In genomic region chr15:99704041-99704681, GRCm38 (mm10) we compare ENCODE assay signal across 9 mouse cellular contexts. TPM values are rescaled to one million over a fixed set of nuclear protein-coding genes. Genes with fewer than 3 reads are reported as not detected.
DNase-seq lines count a peak whose midpoint lies in the region; ATAC-seq and TF ChIP-seq lines count a peak whose summit lies in the region.
"Had no signal": no experiment of that assay in that cellular context is flagged by ENCODE, and none has a peak within 500 bp of the region (broad histone marks: within the 10 kb centered on the region; RNA-seq: fewer than 3 reads in every experiment).

No protein-coding gene starts in this region.

- peaks cover 20% of the 10 kb centered on the region for H3K4me1 ChIP-seq in forebrain, postnatal 0 days (ENCODE audit: insufficient read depth)
- peaks cover 48% of the 10 kb centered on the region for H3K4me1 ChIP-seq in kidney, embryonic 15.5 days
- peaks cover 39% of the 10 kb centered on the region for H3K4me1 ChIP-seq in olfactory bulb, adult 2 months (ENCODE audit: control insufficient read depth, insufficient read depth, low read length)

- H3K9me3 ChIP-seq in forebrain, postnatal 0 days (ENCODE audit: low read length): no peaks in the 10 kb centered on the region
- no peaks in the 10 kb centered on the region for H3K9me3 ChIP-seq in kidney, embryonic 15.5 days (replicated peaks)

- no peaks in the 10 kb centered on the region for H3K27me3 ChIP-seq in forebrain, postnatal 0 days (ENCODE audit: insufficient read depth, low read length)
- no peaks in the 10 kb centered on the region for H3K27me3 ChIP-seq in kidney, embryonic 15.5 days

- peak overlapping the region; percentile 83 for H3K4me2 ChIP-seq in forebrain, postnatal 0 days (ENCODE audit: low read depth)
- H3K4me2 ChIP-seq in kidney, embryonic 15.5 days: peak overlapping the region; percentile 73

- 23% methylated on average over 23 of the region's 23 CpGs for WGBS in forebrain, postnatal 0 days
- 44% methylated on average over 23 of the region's 23 CpGs for WGBS in kidney, embryonic 15.5 days
- WGBS in olfactory bulb, adult 2 months: 6% methylated on average over 23 of the region's 23 CpGs

- ATAC-seq in forebrain, postnatal 0 days: no peak
- no peak for ATAC-seq in kidney, embryonic 15.5 days (replicated peaks; ENCODE audit: low FRiP score)
- no peak for ATAC-seq in cerebellum, adult (ENCODE audit: insufficient number of reproducible peaks, low FRiP score, low TSS enrichment)

- TF ChIP-seq POLR2A in olfactory bulb, adult 2 months (IDR thresholded peaks at IDR 0.05; ENCODE audit: insufficient read depth, low read depth, low read length): peak; percentile 16; the same call in 1 of the 2 replicates

- H3K9ac ChIP-seq in forebrain, postnatal 0 days: peak overlapping the region; percentile 97
- H3K9ac ChIP-seq in kidney, embryonic 15.5 days: peak overlapping the region; percentile 23; the same call in 1 of the 2 replicates

- no peak for DNase-seq in gastrocnemius, adult 2 months
- DNase-seq in gastrocnemius, postnatal 14 days: no peak
- peak; percentile 34 for DNase-seq in Muller cell, postnatal 12 days (ENCODE audit: inconsistent ontology term)
- no peak for DNase-seq in forebrain, postnatal 0 days
- no peak for DNase-seq in thymus, adult 18-20 months

- H3K4me3 ChIP-seq in gastrocnemius, adult 2 months: peak overlapping the region; percentile 13
- peak overlapping the region; percentile 22 for H3K4me3 ChIP-seq in forebrain, postnatal 0 days (ENCODE audit: low read depth, low read length)
- peak overlapping the region; percentile 4; the same call in 1 of the 2 replicates for H3K4me3 ChIP-seq in kidney, embryonic 15.5 days (replicated peaks)
- H3K4me3 ChIP-seq in olfactory bulb, adult 2 months (ENCODE audit: insufficient read depth, low read depth, low read length): peak overlapping the region; percentile 50
- H3K4me3 ChIP-seq: erythroblast, embryonic 14.5 days had no signal

- peaks cover 54% of the 10 kb centered on the region for H3K36me3 ChIP-seq in forebrain, postnatal 0 days (ENCODE audit: insufficient read depth)
- H3K36me3 ChIP-seq in kidney, embryonic 15.5 days: peaks cover 48% of the 10 kb centered on the region

- intact Hi-C loops in gastrocnemius, adult 2 months (cut with DNase I): no loop called here
- intact Hi-C loops in gastrocnemius, postnatal 14 days (cut with DNase I; ENCODE audit: low total_unique reads): no loop called here

- peak overlapping the region; percentile 48 for H3K27ac ChIP-seq in gastrocnemius, adult 2 months
- H3K27ac ChIP-seq in forebrain, postnatal 0 days (ENCODE audit: low read depth, low read length): peak overlapping the region; percentile 98; the same call in 1 of the 2 replicates
- peak overlapping the region; percentile 97 for H3K27ac ChIP-seq in kidney, embryonic 15.5 days
- peak overlapping the region; percentile 100 for H3K27ac ChIP-seq in olfactory bulb, adult 2 months (ENCODE audit: insufficient read depth, low read depth, low read length)

- no peak for TF ChIP-seq CTCF in gastrocnemius, adult 2 months (IDR thresholded peaks at IDR 0.05)
- no peak for TF ChIP-seq CTCF in forebrain, postnatal 0 days (IDR thresholded peaks at IDR 0.05; ENCODE audit: low read depth)
- TF ChIP-seq CTCF in olfactory bulb, adult 2 months (IDR thresholded peaks at IDR 0.05; ENCODE audit: insufficient read depth, low read depth, low read length): no peak

RNA-seq across cellular contexts. Expression of gene Gm17349, which starts 1.1 kb away (rescaled TPM):
- total RNA-seq in gastrocnemius, adult 2 months (2021): 1 to 10 TPM in 1 of 2 experiments, not detected in 1; 1.0 TPM
- total RNA-seq in gastrocnemius, postnatal 14 days (2021): 1 to 10 TPM; 1.7 to 1.9 TPM
- total RNA-seq in forebrain, postnatal 0 days (2014; rRNA removed): not detected in 2 replicates
- not detected in 2 replicates for polyA plus RNA-seq in forebrain, postnatal 0 days (2015; fragmentation: Nextera tagmentation; extraction: Ambion mirVana)
- not detected in 2 replicates for polyA plus RNA-seq in kidney, embryonic 15.5 days (2015; fragmentation: Nextera tagmentation; extraction: Ambion mirVana)
- polyA plus RNA-seq in olfactory bulb, adult 2 months (2012; ENCODE audit: insufficient read depth, insufficient read length, low replicate concordance, missing spikeins): not detected in 2 replicates

RNA-seq across cellular contexts. Expression of gene Smarcd1, which starts 2.2 kb away (rescaled TPM):
- 1 to 10 TPM; 6.9 to 7.2 TPM for total RNA-seq in gastrocnemius, adult 2 months (2021)
- total RNA-seq in gastrocnemius, postnatal 14 days (2021): 10 to 100 TPM in 1 of 2 experiments, 1 to 10 TPM in 1; 9.4 to 11.5 TPM
- 89.7 and 90.1 TPM in 2 replicates for total RNA-seq in forebrain, postnatal 0 days (2014; rRNA removed)
- polyA plus RNA-seq in forebrain, postnatal 0 days (2015; fragmentation: Nextera tagmentation; extraction: Ambion mirVana): 93.6 and 107 TPM in 2 replicates
- 55.3 and 57.4 TPM in 2 replicates for polyA plus RNA-seq in kidney, embryonic 15.5 days (2015; fragmentation: Nextera tagmentation; extraction: Ambion mirVana)
- 510 TPM in 1 of 2 replicates, not detected in the other for polyA plus RNA-seq in olfactory bulb, adult 2 months (2012; ENCODE audit: insufficient read depth, insufficient read length, low replicate concordance, missing spikeins)

RNA-seq across cellular contexts. Expression of gene Gpd1, which starts 13.2 kb away (rescaled TPM):
- total RNA-seq in gastrocnemius, adult 2 months (2021): 100 to 1,000 TPM; 381 to 575 TPM
- 100 to 1,000 TPM; 487 to 557 TPM for total RNA-seq in gastrocnemius, postnatal 14 days (2021)
- 6.0 and 6.1 TPM in 2 replicates for total RNA-seq in forebrain, postnatal 0 days (2014; rRNA removed)
- 3.9 and 4.3 TPM in 2 replicates for polyA plus RNA-seq in forebrain, postnatal 0 days (2015; fragmentation: Nextera tagmentation; extraction: Ambion mirVana)
- polyA plus RNA-seq in kidney, embryonic 15.5 days (2015; fragmentation: Nextera tagmentation; extraction: Ambion mirVana): 23.0 and 28.5 TPM in 2 replicates
- polyA plus RNA-seq in olfactory bulb, adult 2 months (2012; ENCODE audit: insufficient read depth, insufficient read length, low replicate concordance, missing spikeins): not detected in 2 replicates

RNA-seq across cellular contexts. Expression of gene Cox14, which starts 21.3 kb away (rescaled TPM):
- 100 to 1,000 TPM; 145 to 166 TPM for total RNA-seq in gastrocnemius, adult 2 months (2021)
- 100 to 1,000 TPM; 182 TPM for total RNA-seq in gastrocnemius, postnatal 14 days (2021)
- 69.0 and 86.2 TPM in 2 replicates for total RNA-seq in forebrain, postnatal 0 days (2014; rRNA removed)
- 177 and 209 TPM in 2 replicates for polyA plus RNA-seq in forebrain, postnatal 0 days (2015; fragmentation: Nextera tagmentation; extraction: Ambion mirVana)
- 184 and 185 TPM in 2 replicates for polyA plus RNA-seq in kidney, embryonic 15.5 days (2015; fragmentation: Nextera tagmentation; extraction: Ambion mirVana)
- polyA plus RNA-seq in olfactory bulb, adult 2 months (2012; ENCODE audit: insufficient read depth, insufficient read length, low replicate concordance, missing spikeins): not detected in 2 replicates

RNA-seq across cellular contexts. Expression of gene Asic1, which starts 34.0 kb away (rescaled TPM):
- total RNA-seq in gastrocnemius, adult 2 months (2021): under 1 TPM in 1 of 2 experiments, not detected in 1; 0.31 TPM
- 1 to 10 TPM in 1 of 2 experiments, under 1 TPM in 1; 0.69 to 1.0 TPM for total RNA-seq in gastrocnemius, postnatal 14 days (2021)
- 81.9 and 99.1 TPM in 2 replicates for total RNA-seq in forebrain, postnatal 0 days (2014; rRNA removed)
- 24.7 and 28.1 TPM in 2 replicates for polyA plus RNA-seq in forebrain, postnatal 0 days (2015; fragmentation: Nextera tagmentation; extraction: Ambion mirVana)
- 1.4 and 1.8 TPM in 2 replicates for polyA plus RNA-seq in kidney, embryonic 15.5 days (2015; fragmentation: Nextera tagmentation; extraction: Ambion mirVana)
- not detected in 2 replicates for polyA plus RNA-seq in olfactory bulb, adult 2 months (2012; ENCODE audit: insufficient read depth, insufficient read length, low replicate concordance, missing spikeins)
- polyA plus RNA-seq: erythroblast, embryonic 14.5 days had no signal

Comparison
In these comparisons a context has a peak if more than half of its experiments do, and no peak if none do; other contexts are left out.
1. H3K27ac ChIP-seq: peak in every context shown above with its lines; median percentile 100 in olfactory bulb, adult 2 months; 98 in forebrain, postnatal 0 days; 97 in kidney, embryonic 15.5 days; 48 in gastrocnemius, adult 2 months.
2. RNA of gene Gpd1, which starts 13.2 kb away (total RNA-seq): 381 to 575 TPM in gastrocnemius, adult 2 months and 487 to 557 TPM in gastrocnemius, postnatal 14 days; 6.0 to 6.1 TPM in forebrain, postnatal 0 days; every median in the first group is over 10 times any median in the second.
3. Peak in every context shown above with its lines, with median percentiles within 50 percentile points of each other: H3K4me3 ChIP-seq.